Mouse (Mus musculus) liver, embryonic 13.5 days (tissue): Measurements from ENCODE around the gene Fos. TPM values are rescaled to one million over a fixed set of nuclear protein-coding genes. Genes with fewer than 3 reads are reported as not detected.

Source experiments
- ATAC-seq: fragments of 200-750 bp; cut with Nextera tagmentation; 2 replicates; pipeline ENCODE4 v1.8.0; 2017; ENCODE audit warnings: low read depth, mild to moderate bottlenecking, moderate number of reproducible peaks, moderate library complexity
- DNase-seq: peaks from one replicate; pipeline ENCODE4 v3.0.0; 2022
- H3K27ac ChIP-seq: fragments of 300-500 bp; sonication (generic); 2 replicates; pipeline ENCODE4 v1.5.1; 2015; ENCODE audit warnings: moderate library complexity, mild to moderate bottlenecking, inconsistent platforms
- H3K27me3 ChIP-seq: fragments of 300-500 bp; sonication (generic); 2 replicates; pipeline ENCODE4 v1.6.1; 2015; ENCODE audit warnings: mild to moderate bottlenecking, inconsistent platforms
- H3K36me3 ChIP-seq: fragments of 300-500 bp; sonication (generic); 2 replicates; pipeline ENCODE4 v1.6.1; 2015; ENCODE audit warnings: mild to moderate bottlenecking, inconsistent platforms
- H3K4me1 ChIP-seq: fragments of 300-500 bp; sonication (generic); replicated peaks from 2 replicates; pipeline ENCODE4 v1.6.1; 2015; ENCODE audit warnings: inconsistent platforms
- H3K4me2 ChIP-seq: fragments of 300-500 bp; sonication (generic); 2 replicates; pipeline ENCODE4 v1.6.1; 2015; ENCODE audit warnings: inconsistent platforms, mild to moderate bottlenecking, moderate library complexity
- H3K4me3 ChIP-seq: fragments of 300-500 bp; sonication (generic); replicated peaks from 2 replicates; pipeline ENCODE4 v1.5.1; 2015; ENCODE audit warnings: mild to moderate bottlenecking, inconsistent platforms
- H3K9ac ChIP-seq: fragments of 300-500 bp; sonication (generic); 2 replicates; pipeline ENCODE4 v1.6.1; 2015; ENCODE audit warnings: mild to moderate bottlenecking, inconsistent platforms
- H3K9me3 ChIP-seq: fragments of 300-500 bp; sonication (generic); replicated peaks from 2 replicates; pipeline ENCODE4 v1.6.1; 2016; ENCODE audit warnings: inconsistent platforms
- WGBS: fragments of 180-500 bp; shearing (Covaris S2); methylation state at CpG from one replicate; pipeline ENCODE4 v1.1.7; 2015; ENCODE audit not compliant: insufficient replicate concordance; 5-methylcytosine and 5-hydroxymethylcytosine counted together
- polyA plus RNA-seq: library from polyadenylated mRNA; unstranded; fragments of >200 nt; fragmentation: Nextera tagmentation; extraction: Ambion mirVana; gene quantifications from 2 replicates; pipeline ENCODE4 v1.2.1, GENCODE M21; 2015

Gene Fos
- polyA plus RNA-seq, 1 experiment from 2014 or later, result 1.5 TPM

DNA sequence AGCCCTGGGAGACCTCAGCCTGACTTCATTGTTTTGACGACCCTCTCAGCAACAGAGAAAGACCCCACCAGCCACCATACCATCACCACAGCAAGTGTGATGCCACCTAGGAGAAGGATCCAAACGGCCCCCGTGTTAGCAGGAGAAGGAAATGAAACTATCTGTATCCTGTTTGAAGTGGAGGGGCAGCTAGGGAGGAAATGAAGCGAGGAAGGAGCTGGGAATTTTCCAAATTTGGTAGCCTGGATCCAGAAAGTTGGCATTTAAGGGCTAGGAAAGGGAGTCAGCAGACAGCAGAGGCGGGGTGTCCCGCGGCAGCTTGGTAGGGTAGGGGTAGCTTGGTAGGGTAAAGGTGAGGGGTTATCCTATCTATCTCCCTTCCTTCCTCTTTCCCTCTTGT lies 10.9 kb upstream of the Fos start:
- H3K4me1 ChIP-seq, result no peaks in the 10 kb centered on the region; the same call in 1 of the 2 replicates
- H3K9ac ChIP-seq, result no peak overlapping the region
- H3K9me3 ChIP-seq, result no peaks in the 10 kb centered on the region
- DNase-seq (no peak), ATAC-seq (no peak)
- no peaks in the 10 kb centered on the region for H3K36me3 ChIP-seq
- H3K27me3 ChIP-seq, result peaks cover 38% of the 10 kb centered on the region
- H3K27ac ChIP-seq, result no peak overlapping the region
- no peak overlapping the region for H3K4me3 ChIP-seq
- no peak overlapping the region for H3K4me2 ChIP-seq
- 30% methylated on average over 7 of the region's 7 CpGs for WGBS

DNA sequence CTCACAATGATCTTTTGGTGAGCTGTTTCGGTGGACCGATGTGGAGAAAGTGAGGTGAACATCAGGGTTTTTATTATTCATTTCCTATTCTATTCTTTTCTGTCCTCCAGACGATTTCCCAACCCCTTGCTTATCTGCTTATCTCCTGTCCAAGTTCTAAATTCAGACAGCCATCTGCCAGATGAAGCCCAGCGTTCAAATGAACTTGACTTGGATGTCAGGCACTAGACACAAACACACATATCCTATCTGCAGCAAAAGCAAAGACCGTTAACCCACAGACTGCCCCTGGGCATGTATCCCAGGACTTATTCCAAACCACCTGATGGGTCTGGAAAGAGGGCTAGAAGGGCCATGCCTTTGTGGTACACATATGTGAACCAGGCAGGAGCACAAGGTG lies 9.3 kb upstream of the Fos start:
- no peaks in the 10 kb centered on the region for H3K36me3 ChIP-seq
- no peak overlapping the region for H3K4me2 ChIP-seq

DNA sequence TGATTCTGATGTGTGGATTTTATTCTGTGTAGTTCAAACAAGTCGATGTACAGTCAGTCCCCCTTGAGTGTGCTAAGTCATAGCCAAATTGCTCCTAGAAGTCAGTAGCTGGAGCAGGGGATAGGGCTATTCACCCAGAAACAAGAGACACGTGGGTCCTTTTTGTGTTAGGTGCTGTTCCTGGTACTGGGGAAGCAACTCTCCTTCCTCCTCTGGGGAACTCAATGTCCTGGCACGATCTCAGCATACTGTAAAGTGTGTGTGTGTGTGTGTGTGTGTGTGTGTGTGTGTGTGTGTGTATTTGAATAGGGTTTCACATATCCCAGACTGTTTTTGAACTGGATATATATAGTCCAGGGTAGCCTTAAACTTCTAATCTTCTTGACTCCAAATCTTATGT lies 8.8 kb upstream of the Fos start:
- H3K9me3 ChIP-seq, result no peaks in the 10 kb centered on the region
- H3K4me3 ChIP-seq, result no peak overlapping the region
- no peak for ATAC-seq
- H3K4me1 ChIP-seq, result no peaks in the 10 kb centered on the region; the same call in 1 of the 2 replicates
- peaks cover 59% of the 10 kb centered on the region for H3K27me3 ChIP-seq
- 46% methylated on average over 3 of the region's 3 CpGs for WGBS
- H3K4me2 ChIP-seq, result no peak overlapping the region
- no peaks in the 10 kb centered on the region for H3K36me3 ChIP-seq
- no peak overlapping the region for H3K9ac ChIP-seq
- H3K27ac ChIP-seq, result no peak overlapping the region
- no peak for DNase-seq

More for the DNA sequence above, 9.3 kb upstream of the Fos start:
- no peak overlapping the region for H3K9ac ChIP-seq
- H3K9me3 ChIP-seq, result no peaks in the 10 kb centered on the region
- H3K4me3 ChIP-seq, result no peak overlapping the region
- H3K27me3 ChIP-seq, result peaks cover 55% of the 10 kb centered on the region
- 42% methylated on average over 5 of the region's 5 CpGs for WGBS
- no peaks in the 10 kb centered on the region; the same call in 1 of the 2 replicates for H3K4me1 ChIP-seq
- H3K27ac ChIP-seq, result no peak overlapping the region
- no peak for ATAC-seq
- DNase-seq, result no peak

DNA sequence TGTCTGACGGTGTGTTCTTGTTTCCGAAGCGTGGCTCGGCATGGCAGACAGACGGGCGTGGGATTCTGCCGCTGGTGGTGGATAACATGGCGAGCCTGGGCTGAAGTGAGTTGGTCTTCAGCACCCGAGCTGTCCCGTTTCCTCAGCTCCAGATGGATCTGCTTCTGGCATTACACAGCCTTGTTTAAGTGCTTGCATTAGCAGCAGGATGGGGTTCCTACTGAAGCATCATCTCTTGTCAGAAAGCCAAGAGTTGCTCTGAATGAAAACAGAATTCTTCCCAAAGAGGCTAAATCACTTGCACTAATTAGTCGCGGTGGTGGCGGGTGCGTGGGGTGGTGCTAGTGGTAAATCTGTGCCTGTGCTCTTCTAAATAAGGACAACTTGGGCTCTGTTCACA lies 5.8 kb upstream of the Fos start:
- Histone ChIP-seq H3K27me3 (peaks cover 85% of the 10 kb centered on the region), H3K4me3 (no peak overlapping the region), H3K36me3 (no peaks in the 10 kb centered on the region), H3K9ac (no peak overlapping the region), H3K4me2 (no peak overlapping the region), H3K4me1 (peaks cover 15% of the 10 kb centered on the region), H3K27ac (no peak overlapping the region), H3K9me3 (no peaks in the 10 kb centered on the region)
- ATAC-seq (no peak), DNase-seq (no peak)
- WGBS, result 73% methylated on average over 14 of the region's 14 CpGs

DNA sequence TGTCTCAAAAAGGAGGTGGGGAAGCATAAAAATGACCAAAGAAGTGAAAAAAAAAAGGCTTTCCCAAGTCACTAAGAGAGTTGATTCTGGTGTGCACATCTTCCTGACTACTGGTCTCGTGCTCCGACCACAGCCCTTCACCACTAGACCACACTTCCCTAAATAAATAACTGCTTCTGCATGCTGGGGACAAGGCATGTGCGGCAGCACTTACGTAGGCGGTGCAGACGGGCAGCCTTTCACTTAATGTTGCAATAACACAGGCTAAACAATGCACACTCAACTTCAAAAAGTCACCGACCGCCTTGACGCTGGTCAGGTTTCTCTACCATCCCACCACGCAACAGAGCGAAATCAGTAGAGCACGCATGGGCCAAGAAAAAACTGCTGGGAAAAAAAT lies 5.0 kb upstream of the Fos start:
- peaks cover 85% of the 10 kb centered on the region for H3K27me3 ChIP-seq
- H3K4me2 ChIP-seq, result no peak overlapping the region
- H3K4me3 ChIP-seq, result no peak overlapping the region
- H3K27ac ChIP-seq, result no peak overlapping the region
- 16% methylated on average over 12 of the region's 12 CpGs for WGBS
- ATAC-seq (no peak), DNase-seq (no peak)
- peaks cover 21% of the 10 kb centered on the region for H3K4me1 ChIP-seq
- H3K9ac ChIP-seq, result no peak overlapping the region
- no peaks in the 10 kb centered on the region for H3K9me3 ChIP-seq
- no peaks in the 10 kb centered on the region for H3K36me3 ChIP-seq

DNA sequence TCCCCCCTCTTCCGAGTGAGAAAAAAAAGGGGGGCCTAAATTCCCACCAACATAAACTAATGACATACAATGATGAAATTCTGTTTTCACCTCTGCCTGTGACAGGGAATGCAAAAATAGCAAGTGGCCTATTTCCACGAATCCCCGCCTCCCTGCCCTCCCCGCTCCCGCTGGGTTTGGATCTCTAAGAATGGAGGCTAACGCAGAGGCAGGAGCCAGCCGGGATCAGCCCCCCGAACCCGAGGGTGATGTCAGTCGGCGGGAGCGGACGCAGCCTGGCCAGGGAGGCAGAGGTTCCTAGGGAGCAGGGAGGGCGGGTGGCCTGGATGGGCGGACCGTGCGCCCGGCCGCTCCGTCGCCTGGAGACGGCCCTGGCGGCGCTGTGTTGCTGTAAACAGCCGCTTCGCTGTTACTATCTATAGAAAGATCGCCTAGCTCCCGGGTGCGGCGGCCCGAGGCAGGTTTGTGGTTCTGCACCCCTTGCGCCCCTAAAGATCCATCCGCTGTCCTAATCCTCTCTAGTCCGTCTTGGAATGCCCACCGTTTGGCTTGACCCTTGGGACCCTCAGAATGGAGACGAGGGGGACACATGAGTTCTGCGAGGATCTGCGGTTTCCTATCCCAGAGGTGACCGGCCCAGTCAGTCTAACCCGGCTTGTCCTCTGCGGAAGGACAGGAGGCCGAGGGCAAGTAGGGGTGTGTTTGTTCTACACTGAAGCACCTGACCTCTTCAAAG lies 1.6 kb upstream of the Fos start:
- 1% methylated on average over 42 of the region's 42 CpGs for WGBS
- Histone ChIP-seq H3K36me3 (no peaks in the 10 kb centered on the region), H3K27ac (no peak overlapping the region), H3K9ac (0 out of 2 replicates have a peak overlapping the region, but pooled peaks have one; percentile 51), H3K9me3 (no peaks in the 10 kb centered on the region), H3K4me3 (peak overlapping the region; percentile 69), H3K4me1 (peaks cover 55% of the 10 kb centered on the region), H3K27me3 (peaks cover 96% of the 10 kb centered on the region), H3K4me2 (peak overlapping the region; percentile 97)
- peak; percentile 46 for ATAC-seq
- DNase-seq, result peak; percentile 61

DNA sequence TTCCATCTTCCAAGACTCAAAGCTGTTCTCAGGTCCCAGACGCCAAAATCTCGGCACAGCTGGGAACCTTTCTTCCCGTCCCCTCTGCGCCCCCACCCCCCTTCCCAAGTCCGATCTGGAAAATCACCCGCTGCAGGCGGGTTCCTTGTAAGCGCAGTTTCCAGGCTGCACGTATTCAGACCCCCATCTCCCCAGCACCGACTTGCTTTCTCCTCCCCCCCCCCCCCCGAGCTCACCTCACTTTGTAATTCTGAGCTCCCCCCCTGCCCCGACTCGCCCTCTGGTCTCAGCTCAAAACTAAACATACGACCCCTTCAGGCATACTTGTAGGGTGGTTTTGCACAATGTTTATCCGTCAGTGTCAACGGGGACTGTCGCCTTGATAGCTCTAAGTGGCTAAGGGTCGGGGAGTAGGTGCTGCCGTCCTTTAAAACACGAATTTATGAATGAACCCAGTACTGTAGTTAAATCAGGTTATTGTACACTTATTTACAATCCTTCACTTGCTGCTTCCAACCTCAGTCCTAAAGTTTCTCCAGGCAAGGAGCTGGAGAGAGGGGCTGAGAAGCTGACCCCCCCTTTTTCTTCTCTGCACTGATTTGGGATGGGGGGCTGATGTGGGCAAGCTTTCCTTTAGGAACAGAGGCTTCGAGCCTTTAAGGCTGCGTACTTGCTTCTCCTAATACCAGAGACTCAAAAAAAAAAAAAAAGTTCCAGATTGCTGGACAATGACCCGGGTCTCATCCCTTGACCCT lies 857 bp upstream of the Fos start:
- no peaks in the 10 kb centered on the region for H3K9me3 ChIP-seq
- H3K4me2 ChIP-seq, result peak overlapping the region; percentile 97
- 1% methylated on average over 23 of the region's 23 CpGs for WGBS
- H3K4me3 ChIP-seq, result peak overlapping the region; percentile 69
- peaks cover 88% of the 10 kb centered on the region for H3K27me3 ChIP-seq
- H3K4me1 ChIP-seq, result peaks cover 62% of the 10 kb centered on the region
- ATAC-seq, result no peak
- peak overlapping the region; percentile 69 for H3K9ac ChIP-seq
- H3K36me3 ChIP-seq, result no peaks in the 10 kb centered on the region
- no peak for DNase-seq
- H3K27ac ChIP-seq, result no peak overlapping the region

DNA sequence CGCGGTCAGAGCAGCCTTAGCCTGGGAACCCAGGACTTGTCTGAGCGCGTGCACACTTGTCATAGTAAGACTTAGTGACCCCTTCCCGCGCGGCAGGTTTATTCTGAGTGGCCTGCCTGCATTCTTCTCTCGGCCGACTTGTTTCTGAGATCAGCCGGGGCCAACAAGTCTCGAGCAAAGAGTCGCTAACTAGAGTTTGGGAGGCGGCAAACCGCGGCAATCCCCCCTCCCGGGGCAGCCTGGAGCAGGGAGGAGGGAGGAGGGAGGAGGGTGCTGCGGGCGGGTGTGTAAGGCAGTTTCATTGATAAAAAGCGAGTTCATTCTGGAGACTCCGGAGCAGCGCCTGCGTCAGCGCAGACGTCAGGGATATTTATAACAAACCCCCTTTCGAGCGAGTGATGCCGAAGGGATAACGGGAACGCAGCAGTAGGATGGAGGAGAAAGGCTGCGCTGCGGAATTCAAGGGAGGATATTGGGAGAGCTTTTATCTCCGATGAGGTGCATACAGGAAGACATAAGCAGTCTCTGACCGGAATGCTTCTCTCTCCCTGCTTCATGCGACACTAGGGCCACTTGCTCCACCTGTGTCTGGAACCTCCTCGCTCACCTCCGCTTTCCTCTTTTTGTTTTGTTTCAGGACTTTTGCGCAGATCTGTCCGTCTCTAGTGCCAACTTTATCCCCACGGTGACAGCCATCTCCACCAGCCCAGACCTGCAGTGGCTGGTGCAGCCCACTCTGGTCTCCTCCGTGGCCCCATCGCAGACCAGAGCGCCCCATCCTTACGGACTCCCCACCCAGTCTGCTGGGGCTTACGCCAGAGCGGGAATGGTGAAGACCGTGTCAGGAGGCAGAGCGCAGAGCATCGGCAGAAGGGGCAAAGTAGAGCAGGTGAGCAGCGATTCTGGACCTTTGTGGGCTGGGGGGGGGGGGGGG lies 875 bp downstream of the Fos start:
- Histone ChIP-seq H3K9me3 (no peaks in the 10 kb centered on the region), H3K4me3 (peak overlapping the region; percentile 69), H3K27me3 (peaks cover 76% of the 10 kb centered on the region), H3K27ac (peak overlapping the region; percentile 68), H3K36me3 (no peaks in the 10 kb centered on the region), H3K4me1 (peaks cover 70% of the 10 kb centered on the region), H3K4me2 (peak overlapping the region; percentile 97), H3K9ac (peak overlapping the region; percentile 69)
- under 1% methylated on average over 49 of the region's 49 CpGs for WGBS
- DNase-seq (peak; percentile 66), ATAC-seq (peak; percentile 55)

DNA sequence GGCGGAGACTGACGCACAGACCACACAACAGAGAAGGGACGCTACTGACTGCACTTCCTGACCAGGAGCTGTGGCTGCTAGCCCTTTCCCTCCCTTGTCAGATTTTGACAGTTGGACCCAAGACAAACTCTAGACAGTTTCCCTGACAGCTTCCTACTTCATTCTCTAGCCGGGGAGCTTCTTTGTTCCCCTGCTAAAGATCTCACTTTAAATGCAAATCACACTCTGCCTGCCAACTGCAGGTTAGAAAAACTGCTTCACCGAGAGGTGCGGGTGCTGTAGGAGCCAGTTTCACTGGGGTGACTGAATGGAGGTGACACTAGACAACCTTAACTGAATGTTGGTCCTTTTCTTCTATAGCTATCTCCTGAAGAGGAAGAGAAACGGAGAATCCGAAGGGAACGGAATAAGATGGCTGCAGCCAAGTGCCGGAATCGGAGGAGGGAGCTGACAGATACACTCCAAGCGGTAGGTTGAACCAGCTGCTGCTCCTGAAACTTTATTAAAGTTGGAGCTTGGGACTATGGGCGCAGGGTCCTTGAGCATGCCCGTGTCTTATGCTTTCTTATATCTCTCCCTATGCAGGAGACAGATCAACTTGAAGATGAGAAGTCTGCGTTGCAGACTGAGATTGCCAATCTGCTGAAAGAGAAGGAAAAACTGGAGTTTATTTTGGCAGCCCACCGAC lies 1.7 kb downstream of the Fos start:
- WGBS, result 19% methylated on average over 14 of the region's 16 CpGs
- H3K9ac ChIP-seq, result peak overlapping the region; percentile 69; the same call in 1 of the 2 replicates
- peak overlapping the region; percentile 69 for H3K4me3 ChIP-seq
- no peak overlapping the region for H3K27ac ChIP-seq
- no peak for DNase-seq
- no peak for ATAC-seq
- H3K36me3 ChIP-seq, result no peaks in the 10 kb centered on the region
- no peaks in the 10 kb centered on the region for H3K9me3 ChIP-seq
- H3K4me2 ChIP-seq, result peak overlapping the region; percentile 97
- peaks cover 70% of the 10 kb centered on the region for H3K4me1 ChIP-seq
- peaks cover 76% of the 10 kb centered on the region for H3K27me3 ChIP-seq

DNA sequence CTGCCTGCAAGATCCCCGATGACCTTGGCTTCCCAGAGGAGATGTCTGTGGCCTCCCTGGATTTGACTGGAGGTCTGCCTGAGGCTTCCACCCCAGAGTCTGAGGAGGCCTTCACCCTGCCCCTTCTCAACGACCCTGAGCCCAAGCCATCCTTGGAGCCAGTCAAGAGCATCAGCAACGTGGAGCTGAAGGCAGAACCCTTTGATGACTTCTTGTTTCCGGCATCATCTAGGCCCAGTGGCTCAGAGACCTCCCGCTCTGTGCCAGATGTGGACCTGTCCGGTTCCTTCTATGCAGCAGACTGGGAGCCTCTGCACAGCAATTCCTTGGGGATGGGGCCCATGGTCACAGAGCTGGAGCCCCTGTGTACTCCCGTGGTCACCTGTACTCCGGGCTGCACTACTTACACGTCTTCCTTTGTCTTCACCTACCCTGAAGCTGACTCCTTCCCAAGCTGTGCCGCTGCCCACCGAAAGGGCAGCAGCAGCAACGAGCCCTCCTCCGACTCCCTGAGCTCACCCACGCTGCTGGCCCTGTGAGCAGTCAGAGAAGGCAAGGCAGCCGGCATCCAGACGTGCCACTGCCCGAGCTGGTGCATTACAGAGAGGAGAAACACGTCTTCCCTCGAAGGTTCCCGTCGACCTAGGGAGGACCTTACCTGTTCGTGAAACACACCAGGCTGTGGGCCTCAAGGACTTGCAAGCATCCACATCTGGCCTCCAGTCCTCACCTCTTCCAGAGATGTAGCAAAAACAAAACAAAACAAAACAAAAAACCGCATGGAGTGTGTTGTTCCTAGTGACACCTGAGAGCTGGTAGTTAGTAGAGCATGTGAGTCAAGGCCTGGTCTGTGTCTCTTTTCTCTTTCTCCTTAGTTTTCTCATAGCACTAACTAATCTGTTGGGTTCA lies 2.5 kb downstream of the Fos start:
- H3K27ac ChIP-seq, result no peak overlapping the region
- peaks cover 70% of the 10 kb centered on the region for H3K4me1 ChIP-seq
- 59% methylated on average over 23 of the region's 23 CpGs for WGBS
- H3K9ac ChIP-seq, result no peak overlapping the region
- H3K36me3 ChIP-seq, result no peaks in the 10 kb centered on the region
- H3K4me2 ChIP-seq, result peak overlapping the region; percentile 97
- peaks cover 76% of the 10 kb centered on the region for H3K27me3 ChIP-seq
- DNase-seq (no peak), ATAC-seq (no peak)
- H3K9me3 ChIP-seq, result no peaks in the 10 kb centered on the region
- H3K4me3 ChIP-seq, result peak overlapping the region; percentile 69; the same call in 1 of the 2 replicates
